21 mouse cellular contexts compared by ENCODE assay signal in genomic region chr1:140476921-140477320, GRCm38 (mm10).
DNase-seq lines count a peak whose midpoint lies in the region; ATAC-seq lines count a peak whose summit lies in the region.
"Had no signal": no experiment of that assay in that cellular context is flagged by ENCODE, and none has a peak within 500 bp of the region (broad histone marks: within the 10 kb centered on the region; RNA-seq: fewer than 3 reads in every experiment).

No protein-coding gene starts in this region.

- H3K9me3 ChIP-seq in intestine, embryonic 15.5 days = no peaks in the 10 kb centered on the region
- H3K9me3 ChIP-seq in hindbrain, embryonic 11.5 days (ENCODE audit: control insufficient read depth, low read length) = no peaks in the 10 kb centered on the region
- H3K9me3 ChIP-seq: embryonic facial prominence, embryonic 12.5 days; heart, embryonic 10.5 days; hindbrain, embryonic 13.5 days had no signal

- peak; percentile 34 for DNase-seq in layer of hippocampus, adult 11-12 months (ENCODE audit: low spot score)
- no peak for DNase-seq in layer of hippocampus, postnatal 10 days (ENCODE audit: low spot score in 2 of 2)
- peak; percentile 23 for DNase-seq in right cerebral cortex, adult 18-20 months
- DNase-seq in right cerebral cortex, postnatal 4 days = no peak
- DNase-seq in layer of hippocampus, adult 9-11 months = peak; percentile 45
- no peak for DNase-seq in hindbrain, embryonic 11.5 days (ENCODE audit: low spot score)
- DNase-seq: adrenal gland, adult 2 months; adrenal gland, postnatal 25 days; cerebellum, adult 8-10 months; cerebellum, postnatal 14 days; heart, adult 18-20 months; heart, postnatal 10 days; heart, postnatal 4 days had no signal

- no peak overlapping the region for H3K9ac ChIP-seq in intestine, embryonic 15.5 days
- no peak overlapping the region for H3K9ac ChIP-seq in hindbrain, embryonic 11.5 days (ENCODE audit: low read depth, low read length)
- H3K9ac ChIP-seq: embryonic facial prominence, embryonic 12.5 days; hindbrain, embryonic 13.5 days had no signal

- no peaks in the 10 kb centered on the region for H3K4me1 ChIP-seq in intestine, embryonic 15.5 days (replicated peaks)
- no peaks in the 10 kb centered on the region for H3K4me1 ChIP-seq in hindbrain, embryonic 11.5 days (replicated peaks; ENCODE audit: control insufficient read depth, insufficient read depth, low read length)
- H3K4me1 ChIP-seq: embryonic facial prominence, embryonic 12.5 days; heart, embryonic 10.5 days; hindbrain, embryonic 13.5 days had no signal

- WGBS in intestine, embryonic 15.5 days = 53% methylated on average over 2 of the region's 2 CpGs
- 74% methylated on average over 2 of the region's 2 CpGs for WGBS in hindbrain, embryonic 11.5 days

- H3K4me3 ChIP-seq in intestine, embryonic 15.5 days (replicated peaks) = no peak overlapping the region
- no peak overlapping the region for H3K4me3 ChIP-seq in hindbrain, embryonic 11.5 days (ENCODE audit: low read depth, low read length)
- H3K4me3 ChIP-seq: embryonic facial prominence, embryonic 12.5 days; heart, embryonic 10.5 days; hindbrain, embryonic 13.5 days had no signal

- ATAC-seq in intestine, embryonic 15.5 days = no peak
- ATAC-seq in hindbrain, embryonic 11.5 days (ENCODE audit: low FRiP score) = no peak
- ATAC-seq: forebrain, embryonic 16.5 days; hindbrain, postnatal 0 days; Patski had no signal

- H3K27ac ChIP-seq in intestine, embryonic 15.5 days = no peak overlapping the region
- H3K27ac ChIP-seq in hindbrain, embryonic 11.5 days (ENCODE audit: low read depth, low read length) = no peak overlapping the region
- H3K27ac ChIP-seq: embryonic facial prominence, embryonic 12.5 days; heart, embryonic 10.5 days; hindbrain, embryonic 13.5 days; hindbrain, postnatal 0 days had no signal

- H3K4me2 ChIP-seq in intestine, embryonic 15.5 days (replicated peaks) = no peak overlapping the region
- no peak overlapping the region for H3K4me2 ChIP-seq in hindbrain, embryonic 11.5 days (replicated peaks; ENCODE audit: low read depth, low read length)
- H3K4me2 ChIP-seq: embryonic facial prominence, embryonic 12.5 days; hindbrain, embryonic 13.5 days had no signal

- no peaks in the 10 kb centered on the region for H3K27me3 ChIP-seq in intestine, embryonic 15.5 days (replicated peaks)
- no peaks in the 10 kb centered on the region for H3K27me3 ChIP-seq in hindbrain, embryonic 11.5 days (ENCODE audit: control insufficient read depth, insufficient read depth, low read length)
- H3K27me3 ChIP-seq: CH12.LX; embryonic facial prominence, embryonic 12.5 days; hindbrain, embryonic 13.5 days; Patski had no signal

- H3K36me3 ChIP-seq in intestine, embryonic 15.5 days = no peaks in the 10 kb centered on the region
- no peaks in the 10 kb centered on the region for H3K36me3 ChIP-seq in hindbrain, embryonic 11.5 days (ENCODE audit: control insufficient read depth, insufficient read depth, low read length)
- H3K36me3 ChIP-seq: embryonic facial prominence, embryonic 12.5 days; heart, embryonic 10.5 days; hindbrain, embryonic 13.5 days had no signal

Comparison
In these comparisons a context has a peak if more than half of its experiments do, and no peak if none do; other contexts are left out.
1. DNase-seq: peak in layer of hippocampus, adult 11-12 months (single experiment), right cerebral cortex, adult 18-20 months (single experiment) and layer of hippocampus, adult 9-11 months (single experiment); none in layer of hippocampus, postnatal 10 days (0 of 2), right cerebral cortex, postnatal 4 days (single experiment) and hindbrain, embryonic 11.5 days (single experiment).